Mouse (Mus musculus) lung, postnatal 0 days (tissue): ENCODE measurements at regions not wholly inside any gene's neighbourhood (a gene's known extent, or its start where the extent isn't known, plus 50 kb on each side); places are given as distances from the start of the nearest gene placed in this dataset.

Experiments used
- ATAC-seq: fragments of 200-750 bp; cut with Nextera tagmentation; 2 replicates; pipeline ENCODE4 v1.8.0; 2017; ENCODE audit warnings: moderate library complexity
- DNase-seq: peaks from one replicate; pipeline ENCODE4 v3.0.0-alpha.2; 2016; ENCODE audit warnings: low spot score
- H3K27ac ChIP-seq: fragments of 300-500 bp; sonication (generic); 2 replicates; pipeline ENCODE4 v1.5.1; 2014; ENCODE audit warnings: antibody characterized with exemption, mild to moderate bottlenecking, low read length, mixed read lengths
- H3K27me3 ChIP-seq: fragments of 300-500 bp; sonication (generic); replicated peaks from 2 replicates; pipeline ENCODE4 v1.6.1; 2014; ENCODE audit warnings: low read length, mixed read lengths; ENCODE audit not compliant: insufficient read depth
- H3K36me3 ChIP-seq: fragments of 300-500 bp; sonication (generic); 2 replicates; pipeline ENCODE4 v1.6.1; 2014; ENCODE audit warnings: low read length, mixed read lengths; ENCODE audit not compliant: insufficient read depth
- H3K4me1 ChIP-seq: fragments of 300-500 bp; sonication (generic); 2 replicates; pipeline ENCODE4 v1.6.1; 2014; ENCODE audit warnings: antibody characterized with exemption, low read depth, low read length, mixed read lengths; ENCODE audit not compliant: insufficient read depth
- H3K4me2 ChIP-seq: fragments of 300-500 bp; sonication (generic); replicated peaks from 2 replicates; pipeline ENCODE4 v1.6.1; 2014; ENCODE audit warnings: low read depth, mild to moderate bottlenecking, low read length, moderate library complexity, mixed read lengths
- H3K4me3 ChIP-seq: fragments of 300-500 bp; sonication (generic); 2 replicates; pipeline ENCODE4 v1.5.1; 2014; ENCODE audit warnings: low read depth, low read length
- H3K9ac ChIP-seq: fragments of 300-500 bp; sonication (generic); replicated peaks from 2 replicates; pipeline ENCODE4 v1.6.1; 2014; ENCODE audit warnings: low read depth, mild to moderate bottlenecking
- H3K9me3 ChIP-seq: fragments of 300-500 bp; sonication (generic); 2 replicates; pipeline ENCODE4 v1.6.1; 2016; ENCODE audit warnings: low read length, mixed read lengths
- CTCF ChIP-seq: IDR thresholded peaks from 2 replicates; pipeline ENCODE4 v1.5.1; 2016; ENCODE audit warnings: antibody characterized with exemption, mild to moderate bottlenecking
- EP300 ChIP-seq: IDR thresholded peaks from 2 replicates; pipeline ENCODE4 v1.6.1; 2016; ENCODE audit warnings: antibody characterized with exemption, mild to moderate bottlenecking, control low read depth
- WGBS: fragments of 180-500 bp; shearing (Covaris S2); extraction: QIAGEN DNeasy Blood & Tissue Kit; methylation state at CpG from one replicate; pipeline ENCODE4 v1.1.7; 2014; 5-methylcytosine and 5-hydroxymethylcytosine counted together

- DNase-seq (peak; percentile 85), ATAC-seq (peak; percentile 93)
- WGBS = 25% methylated on average over 4 of the region's 4 CpGs
- Histone ChIP-seq H3K27ac (no peak overlapping the region), H3K9ac (no peak overlapping the region), H3K4me3 (no peak overlapping the region), H3K27me3 (no peaks in the 10 kb centered on the region), H3K4me1 (no peaks in the 10 kb centered on the region), H3K9me3 (no peaks in the 10 kb centered on the region), H3K36me3 (no peaks in the 10 kb centered on the region), H3K4me2 (no peak overlapping the region)
- no peak for TF ChIP-seq CTCF
- peak; percentile 42; the same call in 1 of the 2 replicates for TF ChIP-seq EP300
These were observed 266.9 kb downstream of the Olfr1505 start for GRCm38 (mm10) chr19:14180244-14180643.

DNA sequence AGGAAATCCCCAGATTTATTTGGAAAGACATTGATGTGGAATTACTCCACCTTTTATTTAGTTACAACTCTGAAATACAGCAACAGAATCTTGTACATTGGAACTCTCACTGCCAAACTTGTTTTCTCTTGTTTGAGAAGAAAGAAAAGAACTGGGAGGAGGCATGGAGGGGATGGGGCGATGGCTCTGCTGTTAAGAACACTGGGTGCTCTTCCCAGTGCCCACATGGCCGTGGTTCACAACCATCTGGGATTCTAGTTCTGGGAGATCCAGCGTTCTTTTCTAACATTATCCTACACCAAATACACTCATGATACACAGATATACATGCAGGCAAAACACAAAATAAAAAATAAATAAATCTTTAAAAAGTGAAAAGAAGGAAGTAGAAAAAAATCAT is 267.6 kb downstream of the Olfr1505 start:
- Histone ChIP-seq H3K27ac (no peak overlapping the region), H3K4me3 (no peak overlapping the region), H3K9me3 (no peaks in the 10 kb centered on the region), H3K4me1 (no peaks in the 10 kb centered on the region), H3K36me3 (no peaks in the 10 kb centered on the region), H3K27me3 (no peaks in the 10 kb centered on the region), H3K9ac (no peak overlapping the region), H3K4me2 (no peak overlapping the region)
- ATAC-seq (no peak), DNase-seq (no peak)
- WGBS = 71% methylated on average over 3 of the region's 3 CpGs
- TF ChIP-seq CTCF = no peak

GRCm38 (mm10) chr19:14181661-14182415 is 268.5 kb downstream of the Olfr1505 start:
- Histone ChIP-seq H3K9me3 (no peaks in the 10 kb centered on the region), H3K4me1 (no peaks in the 10 kb centered on the region), H3K27me3 (no peaks in the 10 kb centered on the region), H3K36me3 (no peaks in the 10 kb centered on the region), H3K27ac (no peak overlapping the region), H3K9ac (no peak overlapping the region), H3K4me2 (no peak overlapping the region), H3K4me3 (no peak overlapping the region)
- TF ChIP-seq CTCF (no peak), EP300 (no peak)
- DNase-seq (peak; percentile 51), ATAC-seq (peak; percentile 28; the same call in 1 of the 2 replicates)
- 64% methylated on average over 6 of the region's 6 CpGs for WGBS

- TF ChIP-seq CTCF (no peak), EP300 (no peak)
- H3K9me3 ChIP-seq = no peaks in the 10 kb centered on the region
These were observed 278.5 kb downstream of the Olfr1505 start for GRCm38 (mm10) chr19:14191820-14192219.

GRCm38 (mm10) chr19:14197864-14198263 is 284.5 kb downstream of the Olfr1505 start:
- H3K9ac ChIP-seq = no peak overlapping the region
- TF ChIP-seq CTCF (no peak), EP300 (no peak)
- 90% methylated on average over 3 of the region's 3 CpGs for WGBS
- H3K4me3 ChIP-seq = no peak overlapping the region
- no peak overlapping the region for H3K4me2 ChIP-seq
- no peak for DNase-seq
- no peaks in the 10 kb centered on the region for H3K36me3 ChIP-seq
- no peaks in the 10 kb centered on the region for H3K4me1 ChIP-seq
- H3K27ac ChIP-seq = no peak overlapping the region
- no peaks in the 10 kb centered on the region for H3K9me3 ChIP-seq
- no peaks in the 10 kb centered on the region for H3K27me3 ChIP-seq
- ATAC-seq = no peak

More at GRCm38 (mm10) chr19:14191820-14192219, 278.5 kb downstream of the Olfr1505 start:
- no peak overlapping the region for H3K4me3 ChIP-seq
- no peaks in the 10 kb centered on the region for H3K27me3 ChIP-seq
- ATAC-seq = no peak
- no peak overlapping the region for H3K27ac ChIP-seq
- no peaks in the 10 kb centered on the region for H3K4me1 ChIP-seq
- 89% methylated on average over 3 of the region's 3 CpGs for WGBS
- no peak for DNase-seq
- no peak overlapping the region for H3K9ac ChIP-seq
- no peak overlapping the region for H3K4me2 ChIP-seq
- no peaks in the 10 kb centered on the region for H3K36me3 ChIP-seq

- TF ChIP-seq EP300 = no peak
- ATAC-seq (no peak), DNase-seq (peak; percentile 33)
- Histone ChIP-seq H3K4me3 (no peak overlapping the region), H3K9me3 (no peaks in the 10 kb centered on the region), H3K27ac (no peak overlapping the region), H3K4me1 (no peaks in the 10 kb centered on the region), H3K9ac (no peak overlapping the region), H3K36me3 (no peaks in the 10 kb centered on the region), H3K4me2 (no peak overlapping the region), H3K27me3 (no peaks in the 10 kb centered on the region)
- 40% methylated on average over 4 of the region's 4 CpGs for WGBS
These were observed 307.2 kb downstream of the Olfr1505 start for GRCm38 (mm10) chr19:14220507-14220909.
